Mouse (Mus musculus) left cerebral cortex, adult 2 months (tissue): ENCODE measurements around the gene Setd3. TPM values are rescaled to one million over a fixed set of nuclear protein-coding genes. Genes with fewer than 3 reads are reported as not detected.
A peak's percentile ranks its signal among the peaks of the same experiment; 100 is the strongest.

Experiments used
- DNase-seq, 2 experiments: peaks; one replicate each; pipeline ENCODE4 v3.0.0; 2021 to 2022; ENCODE audit warnings: low spot score in 2 of 2, mixed read lengths in 1 of 2; ENCODE audit errors: extremely low spot score in 1 of 2
- H3K27ac ChIP-seq: fragments of 200-600 bp; 2 replicates; pipeline ENCODE4 v1.8.1; 2022
- H3K4me3 ChIP-seq: fragments of 200-600 bp; 2 replicates; pipeline ENCODE4 v1.8.1; 2022
- CTCF ChIP-seq: fragments of 200-600 bp; IDR thresholded peaks from 2 replicates; pipeline ENCODE4 v1.8.1; 2022; ENCODE audit warnings: antibody characterized with exemption, mild to moderate bottlenecking, moderate library complexity
- intact Hi-C: fragments of 180-260 bp; cut with DNase I; formaldehyde crosslinking; loops from one replicate; pipeline ENCODE4 v1.15.1; 2025
- total RNA-seq, 2 experiments: library from RNA; stranded (reverse); gene quantifications; 2 replicates each; pipeline ENCODE4 v1.2.3; 2021

Setd3 gene
- total RNA-seq, 2 experiments from 2014 or later = 167 to 185 TPM

- DNase-seq = no peak
- TF ChIP-seq CTCF = peak; percentile 9
- Histone ChIP-seq H3K27ac (no peak overlapping the region; the same call in 1 of the 2 replicates), H3K4me3 (no peak overlapping the region)
- intact Hi-C loops = no loop called here
These were observed 21.0 kb upstream of the Setd3 start for GRCm38 (mm10) chr12:108200094-108200493.

- H3K27ac ChIP-seq = no peak overlapping the region
- no peak for DNase-seq
- H3K4me3 ChIP-seq = no peak overlapping the region
- intact Hi-C loops = no loop called here
- no peak for TF ChIP-seq CTCF
These were observed 19.3 kb upstream of the Setd3 start for GRCm38 (mm10) chr12:108198447-108198846.

- peak in 1 of 2 experiments; percentile 12 for DNase-seq
- intact Hi-C loops = no loop called here
- Histone ChIP-seq H3K4me3 (no peak overlapping the region), H3K27ac (no peak overlapping the region)
- TF ChIP-seq CTCF = no peak
These were observed 16.6 kb upstream of the Setd3 start for GRCm38 (mm10) chr12:108195761-108196160.

GRCm38 (mm10) chr12:108193878-108194277 is 14.8 kb upstream of the Setd3 start:
- TF ChIP-seq CTCF = no peak
- peak overlapping the region; percentile 28; the same call in 1 of the 2 replicates for H3K27ac ChIP-seq
- intact Hi-C loops = no loop called here
- DNase-seq = no peak
- no peak overlapping the region for H3K4me3 ChIP-seq

- Histone ChIP-seq H3K4me3 (no peak overlapping the region), H3K27ac (no peak overlapping the region)
- no peak for DNase-seq
- intact Hi-C loops = no loop called here
- peak; percentile 2; the same call in 1 of the 2 replicates for TF ChIP-seq CTCF
These were observed 8.5 kb upstream of the Setd3 start for GRCm38 (mm10) chr12:108187541-108188091.

- DNase-seq = no peak
These were observed 2.6 kb upstream of the Setd3 start for GRCm38 (mm10) chr12:108181716-108182115.

GRCm38 (mm10) chr12:108179321-108180266 is 480 bp upstream of the Setd3 start, which contains the start of gene Ccnk:
TSS of gene Ccnk (plus strand) at chr12:108179579.
- Histone ChIP-seq H3K4me3 (peak within 1 kb of the TSS; percentile 91), H3K27ac (peak within 1 kb of the TSS; percentile 92)
- DNase-seq = peak; percentile 97 to 99
- intact Hi-C loops = no loop called here
- peak; percentile 19 for TF ChIP-seq CTCF

More at GRCm38 (mm10) chr12:108181716-108182115, 2.6 kb upstream of the Setd3 start:
- intact Hi-C loops = no loop called here
- no peak for TF ChIP-seq CTCF
- Histone ChIP-seq H3K4me3 (no peak overlapping the region), H3K27ac (no peak overlapping the region)

GRCm38 (mm10) chr12:108178331-108179245 is 526 bp downstream of the Setd3 start:
- H3K4me3 ChIP-seq = peak overlapping the region; percentile 81
- intact Hi-C loops = no loop called here
- DNase-seq = peak; percentile 61 to 80
- TF ChIP-seq CTCF = no peak; the same call in 1 of the 2 replicates
- H3K27ac ChIP-seq = peak overlapping the region; percentile 92

- TF ChIP-seq CTCF = no peak
- intact Hi-C loops = no loop called here
- Histone ChIP-seq H3K27ac (no peak overlapping the region), H3K4me3 (no peak overlapping the region)
- DNase-seq = no peak
These were observed 2.7 kb downstream of the Setd3 start for GRCm38 (mm10) chr12:108176366-108176765.

- no peak for DNase-seq
- no peak for TF ChIP-seq CTCF
- H3K27ac ChIP-seq = no peak overlapping the region
- H3K4me3 ChIP-seq = no peak overlapping the region
- intact Hi-C loops = no loop called here
These were observed 4.3 kb downstream of the Setd3 start for GRCm38 (mm10) chr12:108174606-108175505.

GRCm38 (mm10) chr12:108172639-108173038 is 6.5 kb downstream of the Setd3 start:
- TF ChIP-seq CTCF = no peak
- intact Hi-C loops = no loop called here
- H3K4me3 ChIP-seq = no peak overlapping the region
- no peak for DNase-seq
- no peak overlapping the region for H3K27ac ChIP-seq
